Mouse (Mus musculus): Measurements from ENCODE around the gene Kif5c. TPM values are rescaled to one million over a fixed set of nuclear protein-coding genes. Genes with fewer than 3 reads are reported as not detected.
A peak's percentile ranks its signal among the peaks of the same experiment; 100 is the strongest.

Gene Kif5c
- total RNA-seq, 2 experiments from 2014 or later: 0.79 to 0.80 TPM

DNA sequence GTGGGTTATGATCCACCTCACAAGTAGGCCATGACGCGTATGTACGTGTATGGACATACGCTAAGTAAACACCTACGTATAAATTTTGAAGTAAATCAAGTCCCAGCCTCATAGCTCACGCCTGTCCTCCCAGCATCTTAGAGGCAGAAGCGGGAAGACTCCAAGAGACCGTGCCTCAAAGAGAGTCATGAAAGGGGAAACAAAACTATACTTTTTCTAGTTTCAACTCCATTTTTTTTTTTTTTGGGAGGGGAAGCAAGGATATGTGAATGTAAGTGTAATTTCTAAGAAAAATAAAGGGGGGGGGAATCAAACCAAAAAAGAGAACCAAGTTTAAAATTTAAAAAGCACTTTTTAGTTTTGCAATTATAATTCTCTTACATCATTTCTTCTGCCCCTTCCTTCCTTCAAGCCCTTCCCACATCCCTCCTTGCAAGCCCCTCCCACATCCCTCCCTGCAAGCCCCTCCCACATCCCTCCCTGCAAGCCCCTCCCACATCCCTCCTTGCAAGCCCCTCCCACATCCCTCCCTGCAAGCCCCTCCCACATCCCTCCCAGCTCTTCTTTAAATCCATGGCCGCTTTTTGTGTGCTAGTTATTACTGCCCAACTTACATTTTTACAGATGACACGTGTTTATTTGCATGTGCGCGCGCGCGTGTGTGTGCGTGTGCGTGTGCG lies 98.5 kb downstream of the Kif5c start:
- intact Hi-C loops (cut with DNase I): no loop called here
- no peak for DNase-seq

DNA sequence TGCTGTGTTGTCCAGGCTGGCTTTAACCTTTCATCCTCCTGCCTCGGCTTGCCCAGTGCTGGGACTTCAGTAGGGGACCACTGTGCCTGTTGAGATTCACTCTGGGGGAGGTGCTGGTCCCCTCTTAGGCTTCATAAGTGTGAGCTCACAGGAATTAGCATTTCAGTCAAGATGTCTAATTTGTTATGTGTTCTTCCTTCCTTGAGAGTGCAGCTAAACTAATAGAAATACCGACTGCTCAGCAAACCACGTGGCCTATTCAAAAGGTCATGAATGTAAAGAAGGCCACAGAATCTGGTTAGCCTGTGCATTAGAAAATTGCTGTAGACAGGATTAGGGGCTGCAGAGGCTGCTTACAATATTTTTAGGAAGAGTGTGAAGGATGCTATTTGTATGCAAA lies 99.4 kb downstream of the Kif5c start:
- intact Hi-C loops (cut with DNase I): no loop called here
- DNase-seq: no peak

DNA sequence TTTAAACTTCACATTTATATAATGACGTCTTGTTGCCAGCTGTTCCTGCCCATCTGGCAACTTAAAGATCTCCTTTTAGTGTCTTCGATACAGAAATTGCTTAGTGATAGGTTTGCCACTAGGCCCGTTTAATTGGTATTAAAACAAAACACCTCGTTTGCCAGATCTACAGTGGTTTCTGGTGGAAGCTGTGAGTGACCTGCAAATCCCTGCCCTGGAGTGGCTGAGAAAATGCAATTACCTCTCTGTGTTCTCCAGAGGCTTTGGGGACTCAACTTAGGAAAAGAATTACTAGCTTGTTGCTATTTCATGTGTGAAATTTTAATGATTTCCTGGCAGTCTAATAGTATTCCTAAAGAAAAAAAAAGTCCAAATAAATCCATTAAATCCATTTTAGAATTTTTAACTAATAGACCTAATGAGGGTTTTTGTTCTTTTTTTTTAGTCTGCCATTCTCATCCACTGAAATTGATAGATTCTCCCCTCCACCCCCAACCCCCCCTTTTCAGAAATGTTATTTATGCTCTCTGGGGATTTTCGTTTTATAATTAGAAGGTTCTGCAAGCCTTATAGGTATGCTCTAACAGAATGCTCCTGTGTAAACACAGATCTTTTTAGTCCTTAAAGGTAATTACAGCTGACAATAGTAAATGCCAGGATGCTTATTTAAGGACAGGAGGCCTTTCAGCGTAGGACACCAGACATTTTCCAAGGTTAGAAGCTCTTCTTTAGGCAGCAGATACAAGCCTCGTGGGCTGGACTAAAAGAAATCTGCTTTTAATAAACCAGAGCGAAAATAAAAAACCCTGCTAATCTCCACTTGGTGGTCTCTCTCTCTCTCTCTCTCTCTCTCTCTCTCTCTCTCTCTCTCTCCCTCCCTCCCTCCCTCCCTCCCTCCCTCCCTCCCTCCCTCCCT lies 100.1 kb downstream of the Kif5c start:
- no peak for DNase-seq
- intact Hi-C loops (cut with DNase I): no loop called here

DNA sequence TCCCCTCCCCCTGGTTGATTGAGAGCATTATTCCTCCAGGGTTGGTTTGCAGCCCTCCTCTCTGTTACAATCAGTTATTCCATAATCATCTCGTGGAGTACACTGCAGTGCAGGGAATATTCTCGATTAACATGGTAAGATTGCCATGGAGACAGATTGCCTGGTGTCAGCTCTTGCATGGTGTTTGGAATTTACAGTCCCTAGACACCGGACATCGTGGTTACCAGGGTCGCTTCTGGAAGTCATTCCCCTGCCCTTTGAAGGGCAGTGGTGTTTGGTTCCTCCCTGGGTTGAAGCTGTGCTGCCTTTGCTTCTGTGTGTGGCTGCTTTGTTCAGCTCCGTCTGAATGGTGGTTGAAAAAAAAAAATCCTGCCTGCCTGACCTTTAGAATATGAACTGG lies 100.8 kb downstream of the Kif5c start:
- intact Hi-C loops (cut with DNase I): no loop called here
- DNase-seq: no peak

DNA sequence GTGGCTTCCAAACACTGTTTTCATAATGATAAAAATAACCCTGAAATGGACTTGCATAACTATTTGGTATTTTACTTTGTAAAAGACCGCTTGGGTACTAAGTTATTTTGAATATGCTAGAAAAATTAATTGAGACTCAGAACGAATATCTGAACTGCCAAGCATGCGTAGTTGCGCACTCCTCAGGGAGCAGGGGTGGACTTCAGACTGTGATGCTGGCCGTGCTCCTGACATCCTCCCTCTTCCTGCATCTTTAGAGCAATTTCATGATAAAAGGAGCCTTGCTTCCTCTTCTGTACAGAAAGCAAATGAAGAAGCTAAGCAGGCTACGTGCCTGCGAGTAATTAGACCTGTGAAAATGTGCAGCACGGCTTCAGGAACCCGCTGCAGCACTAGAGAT lies 101.2 kb downstream of the Kif5c start:
- intact Hi-C loops (cut with DNase I): no loop called here
- DNase-seq: peak in 1 of 2 experiments; percentile 32

DNA sequence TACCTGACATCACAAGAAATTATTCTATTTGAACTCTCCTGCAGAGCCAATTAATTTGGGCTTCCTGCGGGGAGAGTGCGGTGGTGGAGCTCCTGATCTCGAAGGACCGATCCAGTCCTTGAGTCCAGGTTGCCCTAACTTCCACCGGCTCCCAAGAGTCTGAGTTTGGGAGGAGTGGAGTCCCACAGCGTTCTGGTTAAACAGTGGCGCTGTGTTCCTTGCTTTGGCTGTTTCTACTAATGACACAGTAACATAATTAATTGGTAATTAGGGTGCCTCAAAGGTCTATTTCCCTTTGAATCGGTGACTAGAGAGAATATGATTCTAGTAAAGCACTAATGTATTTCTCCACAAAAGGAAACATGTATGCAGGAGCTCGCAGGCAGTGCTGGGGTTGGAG lies 103.2 kb downstream of the Kif5c start:
- intact Hi-C loops (cut with DNase I): no loop called here
- DNase-seq: no peak

DNA sequence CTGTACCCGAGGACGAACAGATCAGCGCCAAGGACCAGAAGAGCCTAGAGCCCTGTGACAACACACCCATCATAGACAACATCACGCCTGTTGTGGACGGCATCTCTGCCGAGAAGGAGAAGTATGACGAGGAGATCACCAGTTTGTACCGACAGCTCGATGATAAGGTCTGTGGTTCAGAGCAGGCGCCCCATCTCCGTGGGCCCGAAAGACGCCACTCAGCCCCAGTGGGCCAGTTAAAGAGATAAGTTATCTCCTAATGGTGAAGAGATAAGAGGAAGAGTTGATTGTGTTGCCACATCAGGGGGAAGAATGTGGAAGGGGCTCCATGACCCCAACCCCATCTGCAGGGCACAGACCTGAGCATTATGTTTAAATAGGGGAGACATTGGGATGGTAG lies 103.9 kb downstream of the Kif5c start:
- DNase-seq: no peak
- intact Hi-C loops (cut with DNase I): no loop called here

DNA sequence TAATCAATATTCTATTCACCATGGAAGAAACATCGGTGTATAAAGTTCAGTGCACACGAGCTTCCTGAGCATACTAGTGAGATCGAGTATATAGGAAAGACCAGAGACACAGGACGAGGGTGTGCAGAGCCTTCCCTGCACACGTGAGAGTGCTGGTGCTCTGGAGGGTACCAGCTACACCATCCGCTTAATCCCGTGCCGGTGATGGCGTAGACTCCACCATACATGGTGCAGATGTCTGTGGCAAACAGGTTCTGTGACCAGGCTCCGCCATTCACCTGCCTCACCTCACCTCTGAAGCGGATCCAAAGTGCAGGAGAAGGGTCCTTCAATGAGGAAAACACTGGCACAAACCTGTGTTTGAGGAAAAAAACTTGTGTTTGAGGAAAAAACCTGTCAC lies 107.6 kb downstream of the Kif5c start:
- intact Hi-C loops (cut with DNase I): no loop called here
- DNase-seq: no peak

DNA sequence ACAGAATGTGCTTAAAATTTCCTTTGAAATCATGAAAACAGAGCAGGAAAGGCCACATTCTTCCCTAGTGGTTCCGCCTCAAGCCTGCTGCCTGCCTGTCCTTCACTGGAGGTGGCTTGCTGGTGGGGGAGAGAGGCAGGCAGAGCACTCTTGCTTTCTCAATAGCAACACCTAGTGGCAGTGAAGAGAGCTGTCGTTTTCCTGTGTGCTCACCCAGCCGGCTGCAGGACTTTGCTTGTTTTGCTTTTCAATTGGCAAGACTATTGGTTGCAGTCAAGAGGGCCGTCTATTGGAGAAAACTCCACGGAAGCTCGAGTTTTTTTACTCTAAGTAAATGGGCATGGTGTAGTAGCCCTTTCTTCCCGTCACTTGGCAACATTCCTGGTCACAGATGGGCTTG lies 108.1 kb downstream of the Kif5c start:
- peak; percentile 55 to 70 for DNase-seq
- intact Hi-C loops (cut with DNase I): no loop called here

DNA sequence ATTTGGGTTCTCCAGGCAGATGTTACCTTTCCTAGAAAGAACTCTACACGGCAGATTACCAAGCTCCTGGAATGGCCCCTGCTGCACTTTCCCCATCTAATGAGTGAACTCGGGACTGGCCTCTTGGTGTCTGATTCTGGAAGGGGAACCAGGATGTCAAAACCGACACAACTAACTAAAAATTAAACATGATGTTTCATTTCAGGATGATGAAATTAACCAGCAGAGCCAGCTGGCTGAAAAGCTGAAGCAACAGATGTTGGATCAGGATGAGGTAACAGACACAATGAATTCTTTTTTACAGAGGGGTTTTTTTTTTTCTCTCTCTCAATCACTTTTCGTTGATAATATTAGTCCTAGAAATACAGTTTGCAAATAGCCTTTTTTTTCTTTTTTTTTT lies 108.6 kb downstream of the Kif5c start:
- intact Hi-C loops (cut with DNase I): no loop called here

DNA sequence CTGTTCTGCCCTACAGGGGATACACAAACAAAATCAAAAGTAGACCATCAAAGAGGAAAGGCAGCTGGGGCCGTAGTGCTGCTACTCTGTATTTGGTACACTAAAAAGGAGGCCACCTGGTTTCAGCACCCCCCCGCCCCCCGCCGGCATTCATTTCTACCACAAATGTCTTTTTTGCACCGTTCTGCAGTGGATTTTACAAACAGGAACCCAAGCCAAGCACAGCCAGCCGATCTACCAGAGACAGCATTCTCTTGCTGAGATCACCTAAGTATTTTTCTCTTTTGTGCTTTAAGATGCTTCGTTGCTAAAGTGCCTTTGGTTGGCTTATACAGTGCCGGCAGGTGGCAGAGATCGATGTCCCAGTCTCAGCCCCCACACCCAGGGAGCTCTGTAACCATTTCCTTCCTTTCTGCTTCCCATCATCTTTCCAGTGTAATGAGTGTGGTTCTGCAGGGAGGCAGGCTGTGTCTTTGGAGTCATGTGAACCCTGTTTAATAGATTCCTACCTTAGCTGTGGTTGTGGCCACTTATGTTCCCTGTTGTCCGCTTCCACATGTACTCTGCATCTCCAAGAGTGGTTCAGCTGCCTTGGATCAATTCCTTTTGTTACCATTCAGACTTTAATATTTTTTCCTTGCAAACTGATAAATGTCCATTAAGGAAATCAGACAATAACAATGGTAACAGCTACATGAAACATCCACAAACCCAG lies 110.0 kb downstream of the Kif5c start:
- intact Hi-C loops (cut with DNase I): no loop called here
- DNase-seq: no peak

More for the DNA sequence above, 108.6 kb downstream of the Kif5c start:
- peak in 1 of 2 experiments; percentile 52 for DNase-seq

DNA sequence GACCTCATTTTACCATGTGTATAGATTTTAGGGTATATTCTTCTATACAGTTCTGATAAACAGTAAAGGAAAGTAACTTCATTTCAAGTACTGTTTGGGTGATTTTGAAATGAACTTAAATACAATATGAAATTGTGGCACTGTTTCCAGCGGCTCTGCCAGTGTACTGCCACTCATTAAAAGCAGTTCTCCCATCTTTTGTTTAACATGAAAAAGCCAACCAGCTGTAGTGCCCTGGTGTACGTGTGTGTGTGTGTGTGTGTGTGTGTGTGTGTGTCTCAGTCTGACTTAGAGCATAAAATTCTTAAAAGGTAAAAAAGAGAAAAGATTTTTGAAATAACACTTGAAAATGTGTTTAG lies 110.5 kb downstream of the Kif5c start:
- no peak for DNase-seq
- intact Hi-C loops (cut with DNase I): no loop called here

DNA sequence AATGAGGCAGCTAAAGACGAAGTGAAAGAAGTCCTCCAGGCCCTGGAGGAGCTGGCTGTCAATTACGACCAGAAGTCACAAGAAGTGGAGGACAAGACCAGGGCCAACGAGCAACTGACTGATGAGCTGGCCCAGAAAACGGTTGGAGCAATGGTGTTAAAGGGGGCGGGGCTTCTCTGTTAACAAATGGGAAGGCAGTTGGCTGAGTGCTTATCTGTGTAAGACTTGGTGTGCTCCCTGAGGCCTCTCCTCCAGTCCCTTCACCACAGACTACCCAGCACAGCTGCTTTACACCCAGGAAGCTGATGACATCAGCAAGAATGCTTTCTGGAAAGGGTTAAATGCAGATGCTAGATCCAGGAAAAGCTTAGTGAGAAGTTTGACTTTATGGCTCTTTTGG lies 111.1 kb downstream of the Kif5c start:
- intact Hi-C loops (cut with DNase I): loop anchor here (2.0 to 5.0 kb wide), 2 partner anchors 283 to 818 kb away; no protein-coding TSS in a partner anchor
- no peak for DNase-seq

DNA sequence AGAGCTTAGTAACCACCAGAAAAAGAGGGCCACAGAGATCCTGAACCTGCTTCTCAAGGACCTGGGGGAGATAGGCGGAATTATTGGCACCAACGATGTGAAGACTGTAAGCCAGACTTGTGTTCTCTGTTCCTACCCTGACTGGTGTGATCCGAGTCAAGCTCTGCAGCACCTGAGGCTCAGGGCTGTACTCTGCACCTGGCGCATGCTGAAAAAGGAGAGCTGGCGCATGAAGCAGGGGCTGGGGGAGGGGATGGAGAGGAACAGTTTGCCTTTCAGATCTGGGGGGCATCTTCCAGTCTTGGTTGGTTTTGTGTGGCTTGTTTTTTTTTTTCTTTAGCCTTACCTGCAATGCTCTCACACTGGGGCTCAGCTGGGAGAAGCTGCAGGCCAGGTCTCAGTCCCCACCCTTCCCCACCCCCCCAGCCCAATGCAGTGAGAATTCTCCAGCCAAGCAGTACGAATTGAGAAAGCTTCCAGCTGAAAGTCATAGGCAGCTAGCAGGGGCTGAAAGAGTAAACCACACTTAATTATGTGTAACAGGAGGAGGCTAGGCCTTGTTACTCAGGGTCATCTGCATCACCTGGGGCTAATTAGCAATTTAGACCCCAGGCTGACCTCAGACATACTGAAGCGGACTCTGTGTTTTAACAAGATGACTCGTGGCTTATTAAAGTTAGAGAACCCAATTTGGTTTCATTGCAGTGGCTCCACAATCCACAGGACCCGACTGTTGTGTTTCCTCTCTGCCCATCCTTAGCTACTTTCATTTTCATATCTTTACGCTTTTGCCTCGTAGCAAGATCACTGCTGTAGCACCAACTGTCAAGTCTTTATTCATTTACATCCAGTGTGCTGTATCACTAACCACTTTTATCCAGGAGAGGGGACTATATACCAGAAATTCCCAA lies 113.9 kb downstream of the Kif5c start:
- DNase-seq: no peak
- intact Hi-C loops (cut with DNase I): loop anchor here (5.0 kb wide), 1 partner anchor 821 kb away; no protein-coding TSS in a partner anchor

DNA sequence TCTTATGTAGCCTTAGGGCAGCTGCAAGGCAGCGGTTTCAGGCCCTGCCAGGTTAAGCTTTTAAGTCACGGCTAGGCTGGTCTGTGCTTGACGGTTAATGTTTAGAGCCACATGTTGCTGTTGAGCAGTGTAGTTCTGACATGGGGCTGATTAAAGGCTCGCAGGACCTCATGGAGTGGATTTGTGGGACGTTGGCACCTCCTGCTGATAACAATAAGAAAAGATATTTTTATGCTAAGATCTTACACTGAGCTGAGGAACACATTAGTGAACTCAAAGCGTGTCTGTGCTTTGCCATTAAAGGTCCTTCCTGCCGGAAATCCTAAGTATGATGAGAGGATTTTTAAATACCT lies 114.5 kb downstream of the Kif5c start:
- intact Hi-C loops (cut with DNase I): loop anchor here (1.0 to 5.0 kb wide), 3 partner anchors 373 to 821 kb away; no protein-coding TSS in a partner anchor
- DNase-seq: no peak

DNA sequence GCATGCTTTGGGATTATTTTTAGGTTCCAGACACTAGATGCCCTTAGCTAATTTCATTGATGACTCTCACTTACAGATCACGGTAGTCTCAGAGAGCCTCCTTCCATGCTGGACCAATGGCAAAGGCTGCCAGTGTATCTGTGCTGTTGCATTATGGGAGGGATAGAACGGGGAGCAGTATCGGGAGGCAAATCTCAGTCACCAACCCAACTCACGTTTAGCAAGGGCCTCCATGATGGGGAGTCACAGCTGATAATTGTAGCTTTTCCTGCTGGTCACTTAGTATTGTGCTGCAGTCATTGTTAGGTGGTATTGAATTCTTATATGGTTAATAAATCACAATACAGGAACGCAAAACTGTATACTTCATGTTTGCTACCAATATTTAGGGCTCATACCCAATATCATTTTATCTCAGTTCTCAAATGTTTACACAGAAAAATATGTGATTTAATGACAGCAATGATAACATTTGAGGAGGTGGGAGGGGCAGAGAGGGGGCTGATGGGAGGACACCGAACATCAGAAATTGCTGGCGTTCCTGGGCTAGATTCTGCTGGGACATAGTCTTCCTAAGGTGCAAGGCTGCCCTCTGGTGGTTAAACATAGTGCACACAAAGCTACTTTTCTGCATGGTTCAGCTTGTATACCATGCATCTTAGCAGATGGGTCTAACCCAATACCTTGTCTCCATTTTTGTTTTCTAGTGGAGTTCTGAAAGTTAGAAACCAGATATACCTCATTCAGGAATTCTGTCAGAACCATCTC lies 115.1 kb downstream of the Kif5c start:
- DNase-seq: peak; percentile 66 to 85
- intact Hi-C loops (cut with DNase I): loop anchor here (1.0 to 5.0 kb wide), 3 partner anchors 374 to 822 kb away; no protein-coding TSS in a partner anchor

DNA sequence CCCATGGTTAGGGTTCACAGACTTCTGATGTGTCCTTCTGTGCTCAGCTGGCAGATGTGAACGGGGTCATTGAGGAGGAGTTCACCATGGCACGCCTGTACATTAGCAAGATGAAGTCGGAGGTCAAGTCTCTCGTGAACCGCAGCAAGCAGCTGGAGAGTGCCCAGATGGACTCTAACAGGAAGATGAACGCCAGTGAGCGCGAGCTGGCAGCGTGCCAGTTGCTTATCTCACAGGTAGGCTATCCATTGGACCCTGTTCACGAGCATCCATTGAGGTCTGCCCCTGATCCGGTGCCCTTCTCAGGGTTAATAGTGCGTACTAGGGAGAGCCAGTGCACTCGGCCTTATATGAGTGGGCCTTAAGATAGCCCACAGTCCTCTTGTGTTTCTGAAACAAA lies 116.3 kb downstream of the Kif5c start:
- intact Hi-C loops (cut with DNase I): no loop called here
- DNase-seq: no peak

DNA sequence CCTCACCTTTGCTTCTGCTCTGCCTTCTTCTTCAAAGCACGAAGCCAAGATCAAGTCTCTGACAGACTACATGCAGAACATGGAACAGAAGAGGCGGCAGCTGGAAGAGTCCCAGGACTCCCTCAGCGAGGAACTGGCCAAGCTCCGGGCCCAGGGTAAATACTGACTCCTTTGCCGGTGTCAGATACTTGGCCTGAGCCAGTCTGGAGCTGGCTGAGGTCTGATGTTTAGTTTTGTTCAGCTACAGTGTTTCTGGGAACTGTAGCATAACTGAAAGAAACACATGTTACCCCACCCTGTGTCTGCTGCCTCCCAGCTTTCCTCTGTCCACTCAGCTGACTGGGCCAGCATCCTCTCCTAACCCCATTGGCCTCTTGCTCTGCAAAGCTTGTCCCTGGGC lies 119.9 kb downstream of the Kif5c start:
- intact Hi-C loops (cut with DNase I): no loop called here
- DNase-seq: peak; percentile 29 to 44

DNA sequence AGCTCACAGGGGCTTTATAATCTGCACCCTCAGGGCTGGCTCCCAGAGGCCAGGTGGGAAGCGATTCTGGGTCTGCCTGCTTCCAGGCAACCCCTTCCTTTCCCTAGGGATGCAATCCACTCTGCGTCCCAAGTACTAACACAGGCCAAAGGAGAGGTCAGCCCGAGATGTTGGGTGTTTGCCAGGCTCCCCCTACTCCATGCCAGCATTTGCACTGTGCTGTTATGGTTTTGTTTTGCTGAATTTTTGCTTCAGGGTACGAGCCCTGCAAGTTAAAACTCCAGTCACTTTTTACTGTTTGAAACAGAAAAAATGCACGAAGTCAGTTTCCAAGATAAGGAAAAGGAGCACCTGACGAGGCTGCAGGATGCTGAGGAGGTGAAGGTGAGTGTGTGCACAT lies 121.9 kb downstream of the Kif5c start:
- intact Hi-C loops (cut with DNase I): no loop called here
- DNase-seq: no peak

Measured in heart, postnatal 14 days (tissue).